Mouse (Mus musculus) liver, embryonic 14 days (tissue): ENCODE data around the gene Nkx6-1. TPM values are rescaled to one million over a fixed set of nuclear protein-coding genes. Genes with fewer than 3 reads are reported as not detected.

Experiments used
- polyA plus RNA-seq: library from polyadenylated mRNA; depleted of rRNA; stranded (reverse); fragments of >200 nt; gene quantifications from 2 replicates; pipeline ENCODE4 v1.2.3, GENCODE M21; 2012; rRNA removed

Nkx6-1 gene
- 0.02 TPM in 1 of 2 replicates, not detected in the other for polyA plus RNA-seq

GRCm38 (mm10) chr5:101664945-101665615, at the start of gene Nkx6-1:
Nkx6-1 (minus strand) TSS chr5:101664996.

Other genes with a start within 250 kb of the Nkx6-1 start
- 0.25 and 0.32 TPM in 2 replicates for gene Cds1, start 100.1 kb upstream of the Nkx6-1 start, polyA plus RNA-seq